Mouse (Mus musculus) ZHBTc4 (cell line): ENCODE measurements around the gene Phlda3.

ENCODE experiments used
- DNase-seq: peaks from one replicate; pipeline ENCODE4 v3.0.0-alpha.2; 2011; ENCODE audit warnings: low read depth, low spot score

The Phlda3 gene

GRCm38 (mm10) chr1:135759685-135760084 lies 6.2 kb upstream of the Phlda3 start:
- DNase-seq = no peak

GRCm38 (mm10) chr1:135760216-135760615 lies 5.7 kb upstream of the Phlda3 start:
- DNase-seq = peak; percentile 83

GRCm38 (mm10) chr1:135761728-135762127 lies 4.2 kb upstream of the Phlda3 start:
- DNase-seq = no peak

GRCm38 (mm10) chr1:135763503-135764205 lies 2.3 kb upstream of the Phlda3 start:
- DNase-seq = peak; percentile 67

- DNase-seq = no peak
Observed at GRCm38 (mm10) chr1:135764206-135764528, 1.8 kb upstream of the Phlda3 start.

- no peak for DNase-seq
Observed at GRCm38 (mm10) chr1:135766592-135767306, 830 bp downstream of the Phlda3 start.

GRCm38 (mm10) chr1:135767324-135767890 lies 1.5 kb downstream of the Phlda3 start:
- peak; percentile 18 for DNase-seq

- no peak for DNase-seq
Observed at GRCm38 (mm10) chr1:135768400-135768799, 2.5 kb downstream of the Phlda3 start.

GRCm38 (mm10) chr1:135770237-135770636 lies 4.3 kb downstream of the Phlda3 start:
- no peak for DNase-seq

- DNase-seq = peak; percentile 64
Observed at GRCm38 (mm10) chr1:135770896-135771572, 5.1 kb downstream of the Phlda3 start.

- DNase-seq = peak; percentile 62
Observed at GRCm38 (mm10) chr1:135771573-135771970, 5.7 kb downstream of the Phlda3 start.

GRCm38 (mm10) chr1:135776596-135776995 lies 10.7 kb downstream of the Phlda3 start:
- DNase-seq = no peak

GRCm38 (mm10) chr1:135777046-135777445 lies 11.1 kb downstream of the Phlda3 start:
- DNase-seq = no peak

GRCm38 (mm10) chr1:135778780-135779535 lies 13.0 kb downstream of the Phlda3 start, which contains the start of gene Tnni1:
TSS of gene Tnni1 (plus strand) at chr1:135779434.
- peak; percentile 62 for DNase-seq

GRCm38 (mm10) chr1:135780649-135781048 lies 14.7 kb downstream of the Phlda3 start:
- peak; percentile 92 for DNase-seq

GRCm38 (mm10) chr1:135781220-135781619 lies 15.3 kb downstream of the Phlda3 start:
- DNase-seq = peak; percentile 88

GRCm38 (mm10) chr1:135782816-135783215 lies 16.9 kb downstream of the Phlda3 start:
- DNase-seq = peak; percentile 34

- peak; percentile 90 for DNase-seq
Observed at GRCm38 (mm10) chr1:135787799-135788198, 21.9 kb downstream of the Phlda3 start.

GRCm38 (mm10) chr1:135788708-135789107 lies 22.8 kb downstream of the Phlda3 start:
- peak; percentile 69 for DNase-seq

- DNase-seq = peak; percentile 89
Observed at GRCm38 (mm10) chr1:135789815-135790214, 23.9 kb downstream of the Phlda3 start.
